Mouse (Mus musculus) spleen, adult 2 months (tissue): ENCODE measurements at regions not wholly inside any gene's neighbourhood (a gene's known extent, or its start where the extent isn't known, plus 50 kb on each side); places are given as distances from the start of the nearest gene placed in this dataset.

Experiments
- CTCF ChIP-seq: fragments of 200-500 bp; IDR thresholded peaks from 2 replicates; pipeline ENCODE4 v1.5.1; 2011; ENCODE audit warnings: mild to moderate bottlenecking, inconsistent platforms; ENCODE audit not compliant: insufficient read depth, insufficient read length, insufficient replicate concordance; ENCODE audit errors: extremely low read depth
- POLR2A ChIP-seq: fragments of 200-500 bp; IDR thresholded peaks from 2 replicates; pipeline ENCODE4 v1.6.1; 2011; ENCODE audit warnings: low read depth, low read length, inconsistent platforms

DNA sequence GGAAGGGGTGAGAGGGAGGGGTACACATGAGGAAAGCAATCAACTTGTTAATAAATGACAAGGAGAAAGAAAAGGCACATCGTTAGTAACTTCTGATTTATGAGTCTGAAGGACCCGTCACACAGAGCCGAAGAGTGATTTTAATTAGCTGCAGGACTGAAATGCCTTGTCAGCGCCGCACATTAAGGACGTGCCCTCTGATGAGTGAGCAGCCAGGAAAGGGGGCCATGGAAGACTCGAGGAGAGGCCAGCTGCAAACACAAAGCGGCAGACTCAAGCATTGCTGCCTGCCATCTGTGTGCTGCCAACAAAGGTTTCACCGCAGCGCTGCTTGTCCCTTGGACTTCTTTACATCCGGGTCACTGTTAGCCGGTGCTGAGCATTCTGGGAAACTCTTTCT, 184.8 kb upstream of the Fn1 start:
- TF ChIP-seq CTCF (no peak), POLR2A (no peak)
